In the genomic region with DNA sequence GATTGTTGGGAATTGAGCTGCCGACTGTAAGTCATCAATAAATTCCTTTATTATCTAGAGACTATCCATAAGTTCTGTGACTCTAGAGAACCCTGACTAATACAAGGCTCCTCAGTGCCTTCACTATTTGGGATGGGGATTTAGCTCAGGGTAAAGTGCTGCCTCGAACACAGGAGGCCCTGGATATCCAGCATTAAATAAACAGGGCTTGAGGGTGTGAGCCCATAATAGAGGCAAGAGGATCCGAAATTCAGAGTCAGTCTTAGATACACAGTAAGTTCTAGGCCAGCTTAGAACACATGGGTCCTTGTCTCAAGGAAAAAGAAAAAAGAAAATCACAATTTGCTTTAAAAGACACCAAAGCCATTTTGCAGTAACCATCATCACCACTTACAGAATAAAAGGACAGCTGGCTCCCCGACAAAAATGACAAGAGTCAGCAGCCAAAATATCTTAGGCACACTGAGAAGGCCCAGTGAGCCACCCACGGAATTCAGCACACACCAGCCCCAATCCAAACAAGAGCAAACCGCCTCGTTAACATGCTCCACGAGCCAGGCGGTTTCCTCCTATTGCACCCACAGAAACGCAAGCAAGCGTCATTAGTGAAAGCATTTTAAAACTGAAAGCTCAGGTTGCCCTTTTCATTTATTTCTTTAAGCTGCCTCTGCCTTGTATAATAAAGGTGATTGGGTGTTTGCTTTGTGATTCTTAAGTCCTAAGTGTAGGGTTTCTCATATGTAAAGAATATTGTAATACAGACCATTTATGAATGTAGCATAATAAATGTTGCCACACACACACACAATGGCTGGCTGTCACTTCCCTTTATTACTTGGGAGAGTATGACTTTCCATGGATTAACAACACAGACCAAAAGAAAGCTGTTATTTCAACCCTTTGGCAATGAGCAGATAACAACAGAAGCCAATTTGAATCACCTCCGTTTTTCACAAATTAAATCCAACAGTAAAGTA, we compare ENCODE assay signal across 7 mouse cellular contexts. TPM values are rescaled to one million over a fixed set of nuclear protein-coding genes. Genes with fewer than 3 reads are reported as not detected.
DNase-seq lines count a peak whose midpoint lies in the region; ATAC-seq and TF ChIP-seq lines count a peak whose summit lies in the region.

No protein-coding gene starts in this region.

- H3K27ac ChIP-seq in macrophage: peak overlapping the region; percentile 13; the same call in 1 of the 2 replicates
- H3K27ac ChIP-seq in intestine, embryonic 15.5 days: no peak overlapping the region

- H3K4me3 ChIP-seq in macrophage (ENCODE audit: inconsistent target): no peak overlapping the region; the same call in 1 of the 2 replicates
- H3K4me3 ChIP-seq in intestine, embryonic 15.5 days (replicated peaks): no peak overlapping the region

- no peak for TF ChIP-seq POLR2A in brain, embryonic 14.5 days (IDR thresholded peaks at IDR 0.05; ENCODE audit: borderline replicate concordance, extremely low read depth, insufficient read depth, insufficient read length, poor library complexity, severe bottlenecking)

- peaks cover 52% of the 10 kb centered on the region for H3K79me2 ChIP-seq in macrophage (ENCODE audit: inconsistent target)

- TF ChIP-seq CTCF in brain, embryonic 14.5 days (IDR thresholded peaks at IDR 0.05; ENCODE audit: borderline replicate concordance, extremely low read depth, insufficient read depth, insufficient read length): no peak

- peak; percentile 63 for DNase-seq in layer of hippocampus, adult 11-12 months (ENCODE audit: low spot score)
- no peak for DNase-seq in layer of hippocampus, adult 9-10 months (ENCODE audit: low spot score)
- peak; percentile 62 for DNase-seq in brain, embryonic 14.5 days (ENCODE audit: low read depth)
- no peak for DNase-seq in adrenal gland, adult 8-10 months

- H3K4me1 ChIP-seq in intestine, embryonic 15.5 days (replicated peaks): peaks cover 6% of the 10 kb centered on the region; the same call in 1 of the 2 replicates

- WGBS in macrophage (ENCODE audit: missing documents): 34% methylated on average over 11 of the region's 12 CpGs
- WGBS in intestine, embryonic 15.5 days: 61% methylated on average over 12 of the region's 12 CpGs

- H3K36me3 ChIP-seq in macrophage (ENCODE audit: inconsistent target): no peaks in the 10 kb centered on the region
- H3K36me3 ChIP-seq in intestine, embryonic 15.5 days: no peaks in the 10 kb centered on the region

- ATAC-seq in inflammation-experienced regulatory T-cells, adult 6 months: peak; percentile 98
- no peak for ATAC-seq in intestine, embryonic 15.5 days

- no peak overlapping the region for H3K9ac ChIP-seq in intestine, embryonic 15.5 days

- no peaks in the 10 kb centered on the region for H3K9me3 ChIP-seq in intestine, embryonic 15.5 days

- H3K4me2 ChIP-seq in intestine, embryonic 15.5 days (replicated peaks): no peak overlapping the region

- no peaks in the 10 kb centered on the region for H3K27me3 ChIP-seq in intestine, embryonic 15.5 days (replicated peaks)

RNA-seq across cellular contexts. Expression of a gene that starts 29.8 kb away (rescaled TPM):
- polyA plus RNA-seq in brain, embryonic 14.5 days (2012; rRNA removed): 51.3 and 55.5 TPM in 2 replicates
- 100 to 1,000 TPM; 141 to 193 (median 187) TPM for polyA plus RNA-seq in inflammation-experienced regulatory T-cells, adult 6 months (2017; shearing (Covaris generic))
- 100 to 1,000 TPM; 135 to 677 (median 233) TPM for total RNA-seq in macrophage (2018; cell fraction: chromatin; rRNA removed)
- total RNA-seq in macrophage (2018; cell fraction: cytosol; rRNA removed): 10 to 100 TPM; 26.4 to 73.8 (median 36.9) TPM
- 100 to 1,000 TPM in 16 of 26 experiments, 10 to 100 TPM in 10; 75.7 to 477 (median 132) TPM for total RNA-seq in macrophage (2018; cell fraction: nucleus; rRNA removed)
- polyA plus RNA-seq in macrophage (2018): 20.2 to 33.0 TPM (median 32.0 TPM) in 3 replicates
- total RNA-seq in adrenal gland, adult 8-10 months (2022): 10 to 100 TPM; 11.6 to 30.3 (median 23.4) TPM
- 7.4 and 8.5 TPM in 2 replicates for polyA plus RNA-seq in intestine, embryonic 15.5 days (2015; fragmentation: Nextera tagmentation; extraction: Ambion mirVana)

Comparison
In these comparisons a context has a peak if more than half of its experiments do, and no peak if none do; other contexts are left out.
1. DNase-seq: peak in layer of hippocampus, adult 11-12 months (single experiment) and brain, embryonic 14.5 days (single experiment); none in layer of hippocampus, adult 9-10 months (single experiment) and adrenal gland, adult 8-10 months (single experiment).